Mouse (Mus musculus) embryonic facial prominence, embryonic 13.5 days (tissue): ENCODE results near the gene 1700007K13Rik. TPM values are rescaled to one million over a fixed set of nuclear protein-coding genes. Genes with fewer than 3 reads are reported as not detected.
"Not testable (repeated sequence)": the region's sequence is repeated elsewhere in the genome, so short reads cannot be mapped to it uniquely, and the experiment has no call there.

Source experiments
- ATAC-seq: fragments of 200-750 bp; cut with Nextera tagmentation; 2 replicates; pipeline ENCODE4 v1.8.0; 2017; ENCODE audit warnings: low read depth; ENCODE audit not compliant: insufficient number of reproducible peaks, insufficient read depth, low FRiP score, low TSS enrichment
- H3K27ac ChIP-seq: fragments of 300-500 bp; sonication (generic); 2 replicates; pipeline ENCODE4 v1.5.1; 2015; ENCODE audit warnings: moderate library complexity, mild to moderate bottlenecking, inconsistent platforms
- H3K27me3 ChIP-seq: fragments of 300-500 bp; sonication (generic); 2 replicates; pipeline ENCODE4 v1.6.1; 2015; ENCODE audit warnings: mild to moderate bottlenecking, inconsistent platforms
- H3K36me3 ChIP-seq: fragments of 300-500 bp; sonication (generic); 2 replicates; pipeline ENCODE4 v1.6.1; 2015; ENCODE audit warnings: mild to moderate bottlenecking, inconsistent platforms
- H3K4me1 ChIP-seq: fragments of 300-500 bp; sonication (generic); 2 replicates; pipeline ENCODE4 v1.6.1; 2015; ENCODE audit warnings: inconsistent platforms
- H3K4me2 ChIP-seq: fragments of 300-500 bp; sonication (generic); 2 replicates; pipeline ENCODE4 v1.6.1; 2015; ENCODE audit warnings: moderate library complexity, mild to moderate bottlenecking, inconsistent platforms
- H3K4me3 ChIP-seq: fragments of 300-500 bp; sonication (generic); 2 replicates; pipeline ENCODE4 v1.5.1; 2015; ENCODE audit warnings: mild to moderate bottlenecking, inconsistent platforms
- H3K9ac ChIP-seq: fragments of 300-500 bp; sonication (generic); 2 replicates; pipeline ENCODE4 v1.6.1; 2015; ENCODE audit warnings: mild to moderate bottlenecking, inconsistent platforms
- H3K9me3 ChIP-seq: fragments of 300-500 bp; sonication (generic); 2 replicates; pipeline ENCODE4 v1.6.1; 2016; ENCODE audit warnings: inconsistent platforms
- WGBS: fragments of 180-500 bp; shearing (Covaris S2); methylation state at CpG from one replicate; pipeline ENCODE4 v1.1.7; 2015; ENCODE audit warnings: mixed read lengths; 5-methylcytosine and 5-hydroxymethylcytosine counted together
- polyA plus RNA-seq: library from polyadenylated mRNA; unstranded; fragments of >200 nt; fragmentation: Nextera tagmentation; extraction: Ambion mirVana; gene quantifications from 2 replicates; pipeline ENCODE4 v1.2.1, GENCODE M21; 2015

Gene 1700007K13Rik
- polyA plus RNA-seq = 0.91 and 1.7 TPM in 2 replicates

DNA sequence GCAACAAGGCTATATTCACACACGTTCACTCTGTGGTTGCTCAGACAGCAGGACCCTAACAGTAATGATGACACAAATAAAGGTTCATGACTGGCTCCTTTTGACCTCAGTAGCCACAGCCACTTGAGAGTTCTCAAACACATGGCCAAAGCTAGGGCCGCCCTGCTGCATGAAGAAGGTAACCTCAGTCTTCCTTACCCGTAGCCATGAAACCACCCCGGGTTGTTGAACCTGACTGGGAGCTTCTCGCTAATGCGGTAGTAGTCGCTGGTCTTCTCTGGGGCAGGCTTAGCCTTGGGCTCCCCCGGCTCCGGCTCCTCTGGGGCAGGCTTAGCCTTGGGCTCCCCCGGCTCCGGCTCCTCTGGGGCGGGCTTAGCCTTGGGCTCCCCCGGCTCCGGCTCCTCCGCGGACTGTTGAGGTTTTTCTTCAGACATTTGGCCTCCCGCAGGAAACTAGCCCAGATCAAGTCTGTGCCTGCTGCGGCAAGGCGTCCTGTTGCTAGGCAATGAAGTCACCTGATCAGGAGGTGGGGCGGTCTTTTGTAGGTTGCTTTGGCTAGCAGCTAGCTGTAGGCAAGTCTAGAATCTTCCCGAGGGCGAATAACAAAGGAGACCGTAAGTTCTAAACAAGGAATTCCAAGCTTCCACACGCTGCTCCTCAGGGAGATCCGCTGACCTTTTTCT is at the start of gene 1700007K13Rik:
Gene 1700007K13Rik (minus strand): TSS at position 497 of the 683 bp plus-strand sequence.
- ATAC-seq = no peak
- H3K4me1 ChIP-seq = peaks cover 17% of the 10 kb centered on the region
- peak within 1 kb of the TSS; percentile 70 for H3K4me2 ChIP-seq
- no peaks in the 10 kb centered on the region for H3K9me3 ChIP-seq
- H3K27ac ChIP-seq = no peak within 1 kb of the TSS
- 5% methylated on average over 25 of the region's 25 CpGs for WGBS
- peak within 1 kb of the TSS; percentile 67 for H3K9ac ChIP-seq
- peak within 1 kb of the TSS; percentile 36 for H3K4me3 ChIP-seq
- peaks cover 15% of the 10 kb centered on the region for H3K27me3 ChIP-seq
- peaks cover 21% of the 10 kb centered on the region for H3K36me3 ChIP-seq

DNA sequence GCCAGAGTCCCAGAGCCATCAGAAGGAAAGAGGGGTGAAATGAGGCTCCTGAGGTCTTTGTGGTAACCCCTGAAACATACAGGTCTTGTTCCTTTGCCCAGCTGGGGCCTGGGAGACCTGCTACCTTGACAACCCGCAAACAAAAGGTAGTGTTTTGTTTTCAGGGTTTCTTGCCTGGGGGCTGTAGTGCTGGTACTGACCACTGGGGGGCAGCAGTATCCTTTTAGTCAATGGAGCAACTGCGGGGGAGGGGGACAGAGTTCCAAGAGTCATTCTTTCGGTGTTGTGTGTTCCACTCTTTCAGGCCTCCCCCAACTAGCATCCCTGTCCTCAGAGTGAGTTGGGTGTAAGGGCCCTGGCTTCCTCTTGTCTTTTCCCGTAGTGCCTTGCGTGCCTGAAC is 48.4 kb upstream of the 1700007K13Rik start:
- WGBS = 24% methylated on average over 5 of the region's 5 CpGs
- Histone ChIP-seq H3K4me1 (peaks cover 41% of the 10 kb centered on the region), H3K27me3 (no peaks in the 10 kb centered on the region; the same call in 1 of the 2 replicates), H3K36me3 (0 out of 2 replicates have a peak, but pooled peaks cover 7% of the 10 kb centered on the region), H3K27ac (0 out of 2 replicates have a peak overlapping the region, but pooled peaks have one; percentile 79), H3K4me2 (peak overlapping the region; percentile 92), H3K9ac (peak overlapping the region; percentile 93), H3K9me3 (no peaks in the 10 kb centered on the region), H3K4me3 (peak overlapping the region; percentile 75)
- ATAC-seq = no peak

DNA sequence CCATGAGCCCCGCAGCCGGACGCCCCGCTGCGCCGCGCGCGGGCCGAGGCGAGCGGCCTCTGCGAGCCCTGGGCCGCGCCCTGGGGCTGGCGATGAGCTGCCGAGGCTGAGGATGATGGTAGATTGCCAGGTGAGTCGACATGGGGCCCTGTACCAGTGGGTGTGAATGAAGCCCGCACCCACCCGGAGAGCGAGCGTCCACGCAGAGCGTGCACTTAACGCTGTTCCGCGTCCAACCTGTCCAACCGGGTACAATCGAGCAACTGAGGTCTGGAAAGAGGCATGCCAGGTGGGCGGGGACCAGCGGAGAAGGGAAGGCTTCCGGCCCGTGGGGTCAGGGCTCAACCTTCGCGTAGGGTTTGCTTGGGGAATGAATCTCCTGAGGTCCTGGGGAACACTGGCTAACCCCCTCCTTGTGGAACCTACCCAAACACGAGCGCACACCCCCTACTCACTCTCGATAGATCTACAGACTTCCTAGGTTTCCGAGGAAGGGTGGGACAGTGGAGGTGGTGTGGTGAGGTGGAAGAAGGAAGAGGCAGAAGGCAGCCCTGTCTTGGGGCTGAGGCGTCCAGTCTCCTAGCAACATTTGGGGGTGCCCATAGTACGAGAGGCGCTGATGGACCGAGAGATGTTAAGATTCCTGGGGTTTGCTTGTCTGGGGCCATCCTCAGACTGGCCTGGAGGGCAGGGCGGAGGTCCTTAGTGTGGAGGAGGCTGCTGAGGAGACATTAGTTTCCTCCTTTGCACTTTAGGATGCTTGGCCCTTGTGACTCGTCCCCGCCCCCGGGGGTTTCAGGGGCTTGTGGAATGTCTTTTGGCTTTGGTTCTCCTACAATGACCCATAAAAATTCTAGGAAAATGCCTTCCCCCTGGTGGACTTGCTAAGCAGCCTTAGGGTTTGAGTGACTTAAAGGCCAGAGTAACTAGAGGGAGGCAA is 47.6 kb upstream of the 1700007K13Rik start:
- 0 out of 2 replicates have a peak, but pooled peaks cover 7% of the 10 kb centered on the region for H3K36me3 ChIP-seq
- peak overlapping the region; percentile 93 for H3K9ac ChIP-seq
- WGBS = 5% methylated on average over 47 of the region's 47 CpGs
- no peaks in the 10 kb centered on the region; the same call in 1 of the 2 replicates for H3K27me3 ChIP-seq
- H3K4me3 ChIP-seq = peak overlapping the region; percentile 75
- H3K4me2 ChIP-seq = peak overlapping the region; percentile 92
- peaks cover 39% of the 10 kb centered on the region for H3K4me1 ChIP-seq
- no peaks in the 10 kb centered on the region for H3K9me3 ChIP-seq
- H3K27ac ChIP-seq = peak overlapping the region; percentile 79
- no peak; the same call in 1 of the 2 replicates for ATAC-seq

DNA sequence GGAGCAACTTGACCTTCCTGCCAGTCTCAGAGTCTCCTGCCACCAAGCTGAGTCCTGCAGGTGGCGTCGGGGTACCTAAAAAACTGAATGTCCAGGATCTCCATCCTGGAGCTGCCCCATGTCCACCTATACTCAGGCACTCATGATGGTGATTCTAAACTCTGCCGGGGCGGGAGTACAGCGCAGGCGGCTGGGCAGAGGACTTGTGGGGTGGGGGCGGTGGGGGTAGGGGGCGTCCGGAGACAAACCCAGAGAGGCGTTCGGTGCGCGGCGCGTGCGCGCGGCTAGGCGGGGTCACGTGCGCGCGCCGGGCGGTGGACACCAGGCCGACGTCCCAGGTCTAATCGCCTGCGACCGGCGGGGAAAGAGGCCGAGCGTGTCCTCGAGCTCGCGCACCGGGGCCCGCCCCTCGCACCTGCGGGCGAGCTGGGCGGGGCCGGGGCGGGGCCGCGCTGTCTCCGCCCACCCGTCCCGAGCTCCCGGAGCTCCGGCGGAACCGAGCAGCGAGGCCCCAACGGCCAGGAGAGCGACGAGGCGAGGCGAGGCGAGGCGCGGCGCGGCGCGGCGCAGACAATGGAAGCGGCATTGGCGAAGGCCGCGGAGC is 46.8 kb upstream of the 1700007K13Rik start, which contains the start of gene Ralgds:
Gene Ralgds (plus strand): TSS at position 328 of the 604 bp plus-strand sequence.
- Histone ChIP-seq H3K36me3 (0 out of 2 replicates have a peak, but pooled peaks cover 7% of the 10 kb centered on the region), H3K4me3 (peak within 1 kb of the TSS; percentile 75), H3K27ac (peak within 1 kb of the TSS; percentile 79), H3K9ac (peak within 1 kb of the TSS; percentile 93), H3K27me3 (no peaks in the 10 kb centered on the region; the same call in 1 of the 2 replicates), H3K9me3 (no peaks in the 10 kb centered on the region), H3K4me2 (peak within 1 kb of the TSS; percentile 92), H3K4me1 (peaks cover 33% of the 10 kb centered on the region)
- under 1% methylated on average over 69 of the region's 71 CpGs for WGBS
- no peak; the same call in 1 of the 2 replicates for ATAC-seq

DNA sequence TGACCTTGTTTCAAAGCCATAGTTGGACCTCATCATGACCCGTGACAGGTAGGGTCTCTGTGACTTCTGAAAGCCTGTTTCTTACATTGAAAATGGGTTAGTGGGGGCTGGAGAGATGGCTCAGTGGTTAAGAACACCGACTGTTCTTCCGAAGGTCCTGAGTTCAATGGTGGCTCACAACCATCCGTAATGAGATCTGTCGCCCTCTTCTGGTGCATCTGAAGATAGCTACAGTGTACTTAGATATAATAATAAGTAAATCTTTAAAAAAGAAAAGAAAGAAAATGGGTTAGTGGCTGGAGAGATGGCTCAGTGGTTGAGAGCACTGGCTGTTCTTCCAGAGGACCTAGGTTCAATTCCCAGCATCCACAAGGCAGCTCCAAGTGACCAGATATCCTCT is 45.5 kb upstream of the 1700007K13Rik start:
- H3K4me1 ChIP-seq = peaks cover 24% of the 10 kb centered on the region
- not testable (repeated sequence) for H3K27me3 ChIP-seq, H3K36me3 ChIP-seq, H3K4me3 ChIP-seq, H3K4me2 ChIP-seq, H3K27ac ChIP-seq, ATAC-seq, H3K9ac ChIP-seq, H3K9me3 ChIP-seq
- 51% methylated on average over 5 of the region's 5 CpGs for WGBS

DNA sequence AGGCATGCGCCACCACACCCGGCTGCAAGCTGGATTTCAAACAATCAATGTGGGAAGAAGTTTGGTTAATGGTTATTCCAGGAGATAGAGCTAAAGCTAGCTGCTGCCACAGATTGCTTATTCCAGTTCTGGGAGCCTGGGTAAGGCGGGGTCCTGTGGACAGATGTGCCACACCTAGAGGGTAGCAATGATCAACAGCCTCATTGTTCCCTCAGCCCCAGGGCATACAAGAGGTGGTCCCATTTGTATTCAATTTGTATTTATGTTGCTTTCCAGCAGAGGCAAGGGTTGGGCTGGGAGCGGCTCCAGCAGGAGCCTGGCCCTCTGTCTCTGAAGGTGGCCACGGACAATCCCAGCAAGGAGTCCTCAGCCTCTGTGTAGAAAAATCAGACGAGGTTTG is 40.2 kb upstream of the 1700007K13Rik start:
- Histone ChIP-seq H3K36me3 (no peaks in the 10 kb centered on the region), H3K27me3 (no peaks in the 10 kb centered on the region; the same call in 1 of the 2 replicates), H3K9ac (no peak overlapping the region), H3K4me1 (no peaks in the 10 kb centered on the region), H3K4me2 (no peak overlapping the region), H3K9me3 (no peaks in the 10 kb centered on the region), H3K4me3 (no peak overlapping the region), H3K27ac (no peak overlapping the region)
- ATAC-seq = no peak
- WGBS = 79% methylated on average over 6 of the region's 6 CpGs

DNA sequence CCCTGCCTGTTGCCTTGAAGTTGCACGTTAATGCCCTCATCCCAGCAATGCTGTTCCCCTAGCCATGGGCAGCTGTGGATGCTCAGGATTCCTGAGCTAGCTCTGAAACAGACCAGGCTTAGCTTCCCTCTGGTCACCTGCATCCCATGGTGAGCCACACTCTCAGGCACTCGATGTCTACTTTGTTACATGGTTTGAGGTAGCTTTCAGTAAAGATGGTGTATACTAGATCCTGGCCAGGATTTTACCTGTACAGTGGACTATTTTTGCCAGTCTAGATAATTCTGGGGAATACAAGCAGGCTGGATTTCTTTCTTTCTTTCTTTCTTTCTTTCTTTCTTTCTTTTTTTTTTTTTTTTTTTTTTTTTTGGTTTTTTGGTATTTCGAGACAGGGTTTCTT is 39.7 kb upstream of the 1700007K13Rik start, which contains the start of gene Gm10134:
Gene Gm10134 (plus strand): TSS at position 301 of the 400 bp plus-strand sequence.
- Histone ChIP-seq H3K4me2 (no peak within 1 kb of the TSS), H3K4me3 (no peak within 1 kb of the TSS), H3K9ac (no peak within 1 kb of the TSS), H3K27me3 (no peaks in the 10 kb centered on the region), H3K27ac (no peak within 1 kb of the TSS), H3K36me3 (no peaks in the 10 kb centered on the region), H3K9me3 (no peaks in the 10 kb centered on the region), H3K4me1 (no peaks in the 10 kb centered on the region)
- 74% methylated on average over 3 of the region's 3 CpGs for WGBS
- ATAC-seq = no peak

DNA sequence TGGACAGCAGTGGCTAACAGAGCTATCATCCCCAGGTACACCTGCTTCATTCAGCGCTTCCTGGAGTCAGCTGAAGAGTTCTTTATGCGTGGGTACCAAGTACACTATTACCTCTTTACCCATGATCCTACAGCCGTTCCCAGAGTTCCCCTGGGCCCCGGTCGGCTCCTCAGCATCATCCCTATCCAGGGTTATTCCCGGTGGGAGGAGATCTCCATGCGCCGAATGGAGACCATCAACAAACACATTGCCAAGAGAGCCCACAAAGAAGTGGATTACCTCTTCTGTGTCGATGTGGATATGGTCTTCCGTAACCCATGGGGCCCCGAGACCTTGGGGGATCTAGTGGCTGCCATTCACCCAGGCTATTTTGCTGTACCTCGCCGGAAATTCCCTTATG is 38.5 kb upstream of the 1700007K13Rik start:
- H3K4me1 ChIP-seq = no peaks in the 10 kb centered on the region
- WGBS = 91% methylated on average over 13 of the region's 13 CpGs
- H3K27ac ChIP-seq = no peak overlapping the region
- H3K9ac ChIP-seq = no peak overlapping the region
- no peaks in the 10 kb centered on the region for H3K9me3 ChIP-seq
- no peaks in the 10 kb centered on the region for H3K27me3 ChIP-seq
- no peak for ATAC-seq
- no peaks in the 10 kb centered on the region for H3K36me3 ChIP-seq
- H3K4me2 ChIP-seq = no peak overlapping the region
- no peak overlapping the region for H3K4me3 ChIP-seq

DNA sequence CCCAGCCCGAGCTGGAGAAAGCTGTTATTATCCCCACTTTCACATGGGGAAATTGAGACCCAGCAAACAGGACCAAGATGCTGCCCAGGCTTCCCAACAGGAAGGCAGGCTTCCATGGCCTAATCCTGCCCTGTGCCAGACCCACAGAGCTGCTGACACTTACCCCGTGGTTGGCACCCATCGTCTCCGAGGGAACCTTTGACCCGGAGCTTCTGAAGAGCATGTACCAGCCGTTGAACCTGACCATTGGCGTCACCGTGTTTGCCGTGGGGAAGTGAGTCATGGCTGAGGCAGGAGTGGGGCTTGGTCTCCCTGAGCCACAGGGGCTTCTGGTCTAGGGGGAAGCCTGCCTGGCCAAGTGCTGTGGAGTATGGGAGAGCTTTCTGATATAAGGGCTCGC is 36.9 kb upstream of the 1700007K13Rik start:
- Histone ChIP-seq H3K27ac (no peak overlapping the region), H3K4me3 (no peak overlapping the region), H3K4me2 (no peak overlapping the region), H3K27me3 (no peaks in the 10 kb centered on the region), H3K9ac (no peak overlapping the region), H3K36me3 (no peaks in the 10 kb centered on the region), H3K9me3 (no peaks in the 10 kb centered on the region), H3K4me1 (no peaks in the 10 kb centered on the region)
- 82% methylated on average over 10 of the region's 10 CpGs for WGBS
- ATAC-seq = no peak

DNA sequence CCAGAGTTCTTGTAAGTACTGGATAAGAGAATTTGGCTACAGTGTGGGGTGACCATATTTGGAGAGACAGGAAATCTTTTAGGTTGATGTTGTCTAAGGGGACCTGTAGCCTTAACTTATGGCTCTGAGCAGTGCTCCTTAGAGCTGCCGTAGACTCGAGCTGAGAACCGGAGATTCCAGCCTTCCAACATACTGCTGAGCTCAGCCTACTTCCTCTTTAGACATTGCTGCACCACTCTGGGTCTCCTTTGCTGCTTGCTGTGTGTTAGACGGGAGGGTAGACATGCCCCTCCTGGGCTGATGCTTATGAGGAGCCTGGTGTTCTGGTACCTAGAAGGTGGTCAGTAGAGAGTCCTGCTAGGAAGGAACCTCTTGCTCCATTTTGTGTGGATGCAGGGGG is 32.3 kb upstream of the 1700007K13Rik start:
- ATAC-seq = no peak
- H3K9ac ChIP-seq = no peak overlapping the region
- no peak overlapping the region for H3K4me2 ChIP-seq
- no peaks in the 10 kb centered on the region for H3K36me3 ChIP-seq
- 75% methylated on average over 4 of the region's 4 CpGs for WGBS
- no peaks in the 10 kb centered on the region for H3K27me3 ChIP-seq
- H3K9me3 ChIP-seq = no peaks in the 10 kb centered on the region
- H3K27ac ChIP-seq = no peak overlapping the region
- no peaks in the 10 kb centered on the region for H3K4me1 ChIP-seq
- H3K4me3 ChIP-seq = no peak overlapping the region

DNA sequence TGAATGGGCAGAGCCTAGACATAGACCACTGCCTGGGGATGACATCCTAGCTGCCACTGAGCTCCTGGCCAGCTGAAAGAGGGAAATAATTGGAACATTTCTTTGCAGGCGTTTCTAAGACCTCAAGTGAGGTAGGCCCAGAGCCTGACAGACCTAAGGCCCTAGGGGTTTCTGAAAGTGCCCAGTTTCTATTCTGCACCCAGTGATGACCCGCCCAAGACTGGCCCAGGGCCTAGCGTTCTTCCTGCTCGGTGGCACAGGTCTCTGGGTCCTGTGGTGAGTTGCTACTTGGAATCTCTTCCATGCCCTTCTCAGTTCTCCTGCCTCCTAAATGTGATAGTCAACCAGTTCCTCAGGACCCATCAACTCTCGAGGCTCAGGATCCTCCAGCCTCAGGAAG is 31.4 kb upstream of the 1700007K13Rik start:
- H3K4me1 ChIP-seq = no peaks in the 10 kb centered on the region
- H3K36me3 ChIP-seq = no peaks in the 10 kb centered on the region
- no peaks in the 10 kb centered on the region for H3K9me3 ChIP-seq
- no peak for ATAC-seq
- 81% methylated on average over 5 of the region's 5 CpGs for WGBS
- H3K9ac ChIP-seq = no peak overlapping the region
- no peaks in the 10 kb centered on the region for H3K27me3 ChIP-seq
- no peak overlapping the region for H3K4me3 ChIP-seq
- H3K27ac ChIP-seq = no peak overlapping the region
- H3K4me2 ChIP-seq = no peak overlapping the region
